Mouse (Mus musculus) hindbrain, embryonic 16.5 days (tissue): ENCODE measurements around the gene Il9. TPM values are rescaled to one million over a fixed set of nuclear protein-coding genes. Genes with fewer than 3 reads are reported as not detected.
A peak's percentile ranks its signal among the peaks of the same experiment; 100 is the strongest.

ENCODE experiments used
- ATAC-seq: fragments of 200-750 bp; cut with Nextera tagmentation; 2 replicates; pipeline ENCODE4 v1.8.0; 2017; ENCODE audit warnings: moderate TSS enrichment, moderate library complexity
- H3K27ac ChIP-seq: fragments of 300-500 bp; sonication (generic); 2 replicates; pipeline ENCODE4 v1.5.1; 2014; ENCODE audit warnings: low read depth, mild to moderate bottlenecking, control low read depth, low read length, moderate library complexity
- H3K27me3 ChIP-seq: fragments of 300-500 bp; sonication (generic); replicated peaks from 2 replicates; pipeline ENCODE4 v1.6.1; 2014; ENCODE audit warnings: low read length; ENCODE audit not compliant: control insufficient read depth, insufficient read depth
- H3K36me3 ChIP-seq: fragments of 300-500 bp; sonication (generic); 2 replicates; pipeline ENCODE4 v1.6.1; 2014; ENCODE audit warnings: mild to moderate bottlenecking, low read length, moderate library complexity, mixed read lengths; ENCODE audit not compliant: control insufficient read depth, insufficient read depth
- H3K4me1 ChIP-seq: fragments of 300-500 bp; sonication (generic); 2 replicates; pipeline ENCODE4 v1.6.1; 2014; ENCODE audit warnings: low read depth, low read length; ENCODE audit not compliant: control insufficient read depth, insufficient read depth
- H3K4me2 ChIP-seq: fragments of 300-500 bp; sonication (generic); 2 replicates; pipeline ENCODE4 v1.6.1; 2014; ENCODE audit warnings: mild to moderate bottlenecking, low read length, control low read depth, moderate library complexity
- H3K4me3 ChIP-seq: fragments of 300-500 bp; sonication (generic); 2 replicates; pipeline ENCODE4 v1.5.1; 2014; ENCODE audit warnings: mild to moderate bottlenecking, low read length, control low read depth, moderate library complexity
- H3K9ac ChIP-seq: fragments of 300-500 bp; sonication (generic); 2 replicates; pipeline ENCODE4 v1.6.1; 2014; ENCODE audit warnings: low read depth, mild to moderate bottlenecking, control low read depth, low read length, moderate library complexity
- H3K9me3 ChIP-seq: fragments of 300-500 bp; sonication (generic); 2 replicates; pipeline ENCODE4 v1.6.1; 2014; ENCODE audit warnings: mild to moderate bottlenecking, low read length, moderate library complexity; ENCODE audit not compliant: control insufficient read depth
- WGBS: fragments of 180-500 bp; shearing (Covaris S2); extraction: QIAGEN DNeasy Blood & Tissue Kit; methylation state at CpG from one replicate; pipeline ENCODE4 v1.1.7; 2014; 5-methylcytosine and 5-hydroxymethylcytosine counted together
- polyA plus RNA-seq: library from polyadenylated mRNA; unstranded; fragments of >200 nt; fragmentation: Nextera tagmentation; extraction: Ambion mirVana; gene quantifications from 2 replicates; pipeline ENCODE4 v1.2.1, GENCODE M21; 2015

The Il9 gene
- polyA plus RNA-seq, 1 experiment from 2014 or later = not detected

- H3K4me2 ChIP-seq = no peak overlapping the region
- H3K27ac ChIP-seq = no peak overlapping the region
- ATAC-seq = no peak
- H3K4me1 ChIP-seq = peaks cover 3% of the 10 kb centered on the region; the same call in 1 of the 2 replicates
- no peaks in the 10 kb centered on the region for H3K36me3 ChIP-seq
- WGBS = 85% methylated on average over 6 of the region's 6 CpGs
- no peak overlapping the region for H3K4me3 ChIP-seq
- peaks cover 4% of the 10 kb centered on the region; the same call in 1 of the 2 replicates for H3K27me3 ChIP-seq
- H3K9ac ChIP-seq = no peak overlapping the region
- H3K9me3 ChIP-seq = no peaks in the 10 kb centered on the region
Observed at GRCm38 (mm10) chr13:56478027-56478426, 4.0 kb downstream of the Il9 start.

GRCm38 (mm10) chr13:56477271-56477670 lies 4.8 kb downstream of the Il9 start:
- peaks cover 4% of the 10 kb centered on the region; the same call in 1 of the 2 replicates for H3K27me3 ChIP-seq
- no peak overlapping the region for H3K4me2 ChIP-seq
- H3K36me3 ChIP-seq = no peaks in the 10 kb centered on the region
- H3K9me3 ChIP-seq = no peaks in the 10 kb centered on the region
- H3K4me1 ChIP-seq = peaks cover 3% of the 10 kb centered on the region; the same call in 1 of the 2 replicates
- 51% methylated on average over 6 of the region's 6 CpGs for WGBS
- H3K9ac ChIP-seq = no peak overlapping the region
- no peak for ATAC-seq
- no peak overlapping the region for H3K4me3 ChIP-seq
- H3K27ac ChIP-seq = no peak overlapping the region

DNA sequence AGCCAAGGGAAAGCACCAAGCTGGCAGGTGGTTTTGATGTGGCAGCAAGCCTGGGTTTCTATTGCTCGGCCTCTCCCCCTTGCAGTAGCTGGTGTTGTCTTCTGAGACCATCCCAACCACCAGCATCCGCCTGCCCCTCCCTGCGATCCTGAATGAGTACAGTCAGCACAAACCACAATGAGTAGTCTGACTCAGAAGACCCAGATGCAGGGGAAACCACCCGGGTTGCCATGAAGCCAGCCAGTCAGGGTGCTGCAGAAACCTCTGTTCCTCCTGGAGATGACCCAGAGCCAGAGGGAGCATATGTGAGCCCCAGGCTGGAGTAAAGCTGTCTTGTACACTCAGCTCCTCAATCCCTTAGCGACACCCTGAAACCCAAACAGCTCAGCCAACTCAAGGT lies 5.3 kb downstream of the Il9 start:
- ATAC-seq = no peak
- peaks cover 3% of the 10 kb centered on the region; the same call in 1 of the 2 replicates for H3K4me1 ChIP-seq
- H3K36me3 ChIP-seq = no peaks in the 10 kb centered on the region
- WGBS = 73% methylated on average over 5 of the region's 5 CpGs
- H3K4me3 ChIP-seq = no peak overlapping the region
- H3K9ac ChIP-seq = no peak overlapping the region
- no peaks in the 10 kb centered on the region for H3K9me3 ChIP-seq
- no peak overlapping the region for H3K27ac ChIP-seq
- H3K4me2 ChIP-seq = no peak overlapping the region
- H3K27me3 ChIP-seq = peaks cover 4% of the 10 kb centered on the region; the same call in 1 of the 2 replicates

DNA sequence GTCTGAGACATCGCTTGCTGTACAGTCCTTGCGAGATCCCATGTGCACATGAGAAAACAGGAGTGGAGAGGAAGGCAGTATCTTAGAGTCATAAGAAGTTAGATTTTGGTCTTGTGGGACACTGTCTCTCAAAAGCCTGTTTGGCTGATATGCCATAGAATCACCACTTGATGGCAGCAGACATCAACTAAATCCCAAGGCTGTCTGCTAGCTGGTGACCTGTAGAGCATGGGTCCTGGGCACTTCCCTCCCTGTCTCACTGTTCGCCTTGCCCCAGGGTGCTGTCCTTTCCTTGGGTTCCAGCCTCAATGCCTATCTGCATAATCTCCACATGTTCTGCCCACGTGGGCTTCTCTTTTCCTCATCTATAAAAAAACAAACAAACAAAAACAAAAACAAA lies 6.7 kb downstream of the Il9 start:
- Histone ChIP-seq H3K4me1 (peaks cover 3% of the 10 kb centered on the region; the same call in 1 of the 2 replicates), H3K36me3 (no peaks in the 10 kb centered on the region), H3K4me2 (peak overlapping the region; percentile 33; the same call in 1 of the 2 replicates), H3K9me3 (no peaks in the 10 kb centered on the region), H3K9ac (no peak overlapping the region), H3K27me3 (peaks cover 6% of the 10 kb centered on the region; the same call in 1 of the 2 replicates), H3K4me3 (no peak overlapping the region), H3K27ac (no peak overlapping the region)
- peak; percentile 73 for ATAC-seq
- 30% methylated on average over 4 of the region's 4 CpGs for WGBS

DNA sequence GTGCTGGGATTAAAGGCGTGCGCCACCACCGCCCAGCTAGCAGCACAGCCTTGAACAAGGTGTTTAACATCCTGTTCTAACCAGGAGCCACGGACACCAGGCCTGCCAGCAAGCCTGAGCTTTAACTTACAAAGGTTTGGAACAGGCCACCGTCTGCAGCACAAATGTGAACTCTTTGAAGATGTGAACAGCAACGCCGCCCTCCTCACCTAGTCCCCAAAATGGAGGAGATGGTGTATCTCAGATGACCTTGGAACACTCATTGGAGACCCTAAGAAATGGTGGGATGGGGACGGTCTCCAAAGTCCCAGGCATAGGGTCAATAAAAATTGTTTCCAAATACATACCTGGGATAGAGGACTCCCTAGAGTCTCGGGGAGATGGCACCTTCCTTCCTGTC lies 9.4 kb downstream of the Il9 start:
- Histone ChIP-seq H3K27me3 (peaks cover 6% of the 10 kb centered on the region; the same call in 1 of the 2 replicates), H3K4me2 (no peak overlapping the region), H3K27ac (no peak overlapping the region), H3K4me1 (peaks cover 3% of the 10 kb centered on the region; the same call in 1 of the 2 replicates), H3K9me3 (no peaks in the 10 kb centered on the region), H3K9ac (no peak overlapping the region), H3K4me3 (no peak overlapping the region), H3K36me3 (no peaks in the 10 kb centered on the region)
- 91% methylated on average over 9 of the region's 9 CpGs for WGBS
- no peak for ATAC-seq

- Histone ChIP-seq H3K27me3 (peaks cover 6% of the 10 kb centered on the region; the same call in 1 of the 2 replicates), H3K9me3 (no peaks in the 10 kb centered on the region), H3K36me3 (no peaks in the 10 kb centered on the region), H3K4me2 (no peak overlapping the region), H3K4me1 (peaks cover 3% of the 10 kb centered on the region; the same call in 1 of the 2 replicates), H3K27ac (no peak overlapping the region), H3K4me3 (no peak overlapping the region), H3K9ac (no peak overlapping the region)
- no peak for ATAC-seq
- WGBS = 48% methylated on average over 9 of the region's 9 CpGs
Observed at GRCm38 (mm10) chr13:56471951-56472350, 10.1 kb downstream of the Il9 start.

GRCm38 (mm10) chr13:56471211-56471610 lies 10.8 kb downstream of the Il9 start:
- Histone ChIP-seq H3K4me2 (no peak overlapping the region), H3K36me3 (no peaks in the 10 kb centered on the region), H3K27me3 (peaks cover 4% of the 10 kb centered on the region; the same call in 1 of the 2 replicates), H3K27ac (no peak overlapping the region), H3K9me3 (no peaks in the 10 kb centered on the region), H3K4me1 (peaks cover 3% of the 10 kb centered on the region; the same call in 1 of the 2 replicates), H3K4me3 (no peak overlapping the region), H3K9ac (no peak overlapping the region)
- WGBS = 89% methylated on average over 6 of the region's 6 CpGs
- no peak for ATAC-seq

DNA sequence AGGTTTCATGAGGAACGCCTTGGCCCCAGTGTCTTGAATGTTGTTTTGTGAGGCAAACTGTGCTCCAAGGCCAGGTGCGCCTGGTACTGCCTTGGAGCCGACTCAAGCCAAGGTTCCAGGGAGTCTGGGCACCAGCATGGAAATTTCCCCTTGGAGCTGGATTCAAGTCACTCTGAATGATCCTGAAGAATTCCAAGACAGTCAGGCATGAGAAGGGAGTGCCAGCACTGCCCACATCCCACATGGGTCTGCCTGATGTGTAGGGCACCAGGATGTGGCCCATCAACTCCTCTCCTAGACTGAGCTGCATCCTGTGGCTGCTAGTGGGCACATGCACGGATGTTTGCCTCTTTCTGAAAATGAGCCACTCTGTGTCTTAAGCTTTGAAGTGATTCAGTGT lies 13.5 kb downstream of the Il9 start:
- no peak for ATAC-seq
- 96% methylated on average over 4 of the region's 4 CpGs for WGBS

GRCm38 (mm10) chr13:56467786-56468185 lies 14.3 kb downstream of the Il9 start:
- Histone ChIP-seq H3K9me3 (no peaks in the 10 kb centered on the region), H3K27ac (no peak overlapping the region), H3K9ac (no peak overlapping the region), H3K36me3 (no peaks in the 10 kb centered on the region), H3K4me1 (no peaks in the 10 kb centered on the region; the same call in 1 of the 2 replicates), H3K27me3 (0 out of 2 replicates have a peak, but pooled peaks cover 2% of the 10 kb centered on the region), H3K4me2 (no peak overlapping the region), H3K4me3 (no peak overlapping the region)
- no peak for ATAC-seq
- 95% methylated on average over 7 of the region's 7 CpGs for WGBS

More for the DNA sequence above, 13.5 kb downstream of the Il9 start:
- Histone ChIP-seq H3K4me2 (no peak overlapping the region), H3K36me3 (no peaks in the 10 kb centered on the region), H3K9ac (no peak overlapping the region), H3K27me3 (0 out of 2 replicates have a peak, but pooled peaks cover 2% of the 10 kb centered on the region), H3K4me3 (no peak overlapping the region), H3K9me3 (no peaks in the 10 kb centered on the region), H3K4me1 (no peaks in the 10 kb centered on the region; the same call in 1 of the 2 replicates), H3K27ac (no peak overlapping the region)
